Mouse (Mus musculus) kidney, postnatal 4 days (tissue): ENCODE measurements around the gene Usp20.

ENCODE experiments used
- DNase-seq, 2 experiments: peaks; one replicate each; pipeline ENCODE4 v3.0.0; 2021; ENCODE audit warnings: mixed read lengths in 2 of 2

Gene Usp20

GRCm38 (mm10) chr2:31042881-31043280 is 60.8 kb downstream of the Usp20 start:
- no peak for DNase-seq

DNA sequence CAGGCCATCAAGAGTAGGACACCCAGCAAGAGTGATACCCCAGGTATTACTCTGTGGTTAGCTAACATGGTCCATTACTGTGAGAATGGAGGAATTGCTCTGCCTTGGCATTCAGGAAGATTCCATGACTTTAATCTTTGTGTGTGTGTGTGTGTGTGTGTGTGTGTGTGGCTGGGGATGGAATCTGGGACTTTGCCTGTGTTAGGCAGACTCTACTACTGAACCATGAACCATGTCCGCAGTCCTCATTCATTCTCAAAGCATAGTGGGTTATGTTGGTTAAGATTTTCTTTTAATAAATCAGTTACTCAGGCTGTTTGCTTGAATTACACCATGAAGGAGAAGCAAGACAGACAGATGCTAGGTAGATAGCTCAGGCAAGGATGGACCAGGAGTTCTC is 61.8 kb downstream of the Usp20 start:
- no peak for DNase-seq

DNA sequence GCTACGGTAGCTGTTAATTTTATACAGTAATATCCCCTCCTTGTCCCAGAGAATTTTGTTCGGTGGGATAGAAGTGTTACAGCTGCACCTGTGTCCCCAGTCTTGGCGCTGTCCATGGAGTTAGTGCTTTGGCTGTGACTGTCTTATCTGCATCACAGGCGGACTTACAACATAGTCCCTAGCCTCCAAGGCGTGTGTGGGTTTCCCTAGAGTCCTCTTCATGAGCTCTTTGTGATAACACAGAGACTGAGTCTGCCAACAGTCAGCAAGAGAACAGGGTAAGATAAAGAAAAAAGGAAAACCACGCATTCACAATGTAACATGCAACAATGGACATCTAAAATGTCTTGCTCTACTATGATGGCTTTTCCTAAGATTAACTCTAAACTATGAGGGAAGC is 66.0 kb downstream of the Usp20 start:
- DNase-seq: no peak

DNA sequence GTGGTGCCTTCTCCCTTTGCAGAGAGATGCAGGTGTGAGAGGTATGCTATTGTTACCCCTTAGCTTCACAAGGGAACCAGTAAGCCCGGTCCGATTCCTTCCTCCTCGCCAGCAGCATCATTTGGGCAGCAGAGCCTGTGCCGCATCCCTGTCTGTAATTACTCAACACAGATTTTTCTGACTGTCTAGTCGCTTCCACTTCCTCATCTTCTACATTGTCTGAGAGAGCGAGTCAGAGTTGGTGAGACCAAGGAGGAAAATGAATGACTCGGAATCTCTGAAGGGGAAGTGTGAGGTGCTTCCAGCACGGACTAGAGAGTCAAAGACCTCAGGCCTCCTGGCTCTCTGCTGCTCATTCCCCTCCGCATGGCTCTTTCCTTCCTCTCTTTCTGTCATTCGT is 70.4 kb downstream of the Usp20 start:
- no peak for DNase-seq

- DNase-seq: no peak
Observed at GRCm38 (mm10) chr2:31053426-31053825, 71.3 kb downstream of the Usp20 start.

DNA sequence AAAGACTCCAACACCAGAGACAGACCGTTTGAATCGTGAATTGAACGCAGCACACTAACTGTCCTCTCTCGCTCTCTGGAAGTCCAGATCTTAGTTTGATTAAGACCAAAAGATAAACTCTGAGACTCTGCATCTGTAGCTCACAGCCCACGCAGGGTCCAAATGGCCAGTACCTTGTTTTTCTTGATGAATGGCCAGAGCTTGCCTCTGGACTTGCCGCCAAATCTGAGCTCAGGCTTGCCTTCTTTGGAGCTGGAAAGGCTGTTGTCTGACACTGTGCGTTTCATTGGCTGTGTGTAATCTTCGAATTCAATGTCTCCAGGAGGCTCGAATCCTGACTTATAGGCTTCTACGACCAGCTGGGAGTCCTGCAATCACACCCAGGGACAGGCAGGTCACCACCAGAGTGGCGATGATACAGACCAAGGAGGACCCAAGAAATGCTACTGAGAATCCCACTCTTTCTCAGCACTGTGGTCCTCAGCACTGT is 71.8 kb downstream of the Usp20 start:
- peak; percentile 63 to 75 for DNase-seq

DNA sequence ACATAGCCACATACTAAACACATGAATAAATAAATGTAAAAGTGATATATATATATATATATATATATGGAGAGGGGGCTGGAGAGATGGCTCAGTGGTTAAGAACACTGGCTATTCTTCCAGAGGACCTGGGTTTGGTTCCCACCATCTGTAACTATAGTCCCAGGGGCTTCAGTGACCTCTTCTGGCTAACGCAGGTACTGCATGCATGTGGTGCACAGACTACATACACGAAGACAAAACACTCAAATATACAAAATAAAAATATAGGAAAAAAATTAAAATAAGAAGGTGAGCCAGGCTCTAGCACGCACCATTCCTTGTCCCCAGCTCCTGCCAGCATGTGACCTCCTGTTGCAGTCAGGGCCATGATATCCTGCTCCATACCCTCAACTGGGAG is 74.0 kb downstream of the Usp20 start:
- no peak for DNase-seq

GRCm38 (mm10) chr2:31057549-31058177 is 75.6 kb downstream of the Usp20 start:
- no peak for DNase-seq

- no peak for DNase-seq
Observed at GRCm38 (mm10) chr2:31058443-31058842, 76.4 kb downstream of the Usp20 start.

DNA sequence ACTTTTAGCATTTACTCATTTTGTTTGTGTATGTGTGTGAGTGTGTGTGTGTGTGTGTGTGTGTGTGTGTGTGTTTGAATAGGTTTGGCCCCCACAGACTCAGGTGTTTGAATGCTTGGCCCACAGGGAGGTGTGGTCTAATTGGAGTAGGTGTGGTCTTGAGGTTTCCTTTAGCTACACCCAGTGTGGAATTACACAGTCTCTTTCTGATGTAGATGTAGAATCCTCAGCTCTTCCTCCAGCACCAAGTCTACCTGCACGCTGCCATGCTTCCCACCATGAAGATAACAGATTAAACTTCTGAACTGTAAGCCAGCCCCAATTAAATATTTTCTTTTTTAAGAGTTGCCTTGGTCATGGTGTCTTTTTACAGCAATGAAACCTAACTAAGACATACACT is 78.2 kb downstream of the Usp20 start:
- DNase-seq: no peak

GRCm38 (mm10) chr2:31060787-31061730 is 79.0 kb downstream of the Usp20 start:
- no peak for DNase-seq

GRCm38 (mm10) chr2:31061868-31062628 is 80.0 kb downstream of the Usp20 start:
- no peak for DNase-seq

DNA sequence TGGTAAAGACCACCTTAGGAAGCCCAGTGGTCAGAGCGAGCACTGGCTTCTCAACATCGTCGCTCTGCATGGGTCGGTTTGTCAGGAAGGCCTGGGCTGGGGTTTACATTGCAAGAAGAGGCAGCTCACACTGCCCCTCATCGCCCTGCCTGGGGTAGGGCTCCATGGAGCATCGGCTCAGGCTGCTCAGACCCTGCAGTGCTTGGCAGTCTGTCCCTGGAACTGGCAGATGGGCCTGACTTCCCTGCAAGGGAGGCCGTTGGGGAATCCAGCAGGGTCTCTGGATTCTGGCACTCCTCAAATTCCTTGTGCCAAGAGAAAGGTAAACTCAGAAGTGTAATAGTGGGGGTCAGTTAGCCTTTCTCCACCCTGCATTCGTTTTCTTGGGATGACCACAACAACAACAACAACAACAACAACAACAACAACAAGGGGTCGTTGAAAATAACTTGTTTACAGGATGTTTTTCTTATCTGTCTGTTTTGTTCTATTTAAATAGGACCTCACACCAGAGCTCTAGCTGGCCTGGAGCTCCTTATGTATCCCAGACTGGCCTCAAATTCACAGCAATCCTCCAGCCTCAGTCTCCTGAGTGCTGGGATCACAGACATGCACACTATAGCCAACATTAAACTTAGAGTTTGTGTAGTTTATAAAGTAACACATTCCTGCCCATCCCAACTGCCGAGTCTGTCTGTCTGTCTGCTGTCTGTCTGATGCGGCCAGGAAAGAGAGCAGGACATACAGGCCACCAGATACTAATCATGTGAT is 84.1 kb downstream of the Usp20 start:
- DNase-seq: no peak

DNA sequence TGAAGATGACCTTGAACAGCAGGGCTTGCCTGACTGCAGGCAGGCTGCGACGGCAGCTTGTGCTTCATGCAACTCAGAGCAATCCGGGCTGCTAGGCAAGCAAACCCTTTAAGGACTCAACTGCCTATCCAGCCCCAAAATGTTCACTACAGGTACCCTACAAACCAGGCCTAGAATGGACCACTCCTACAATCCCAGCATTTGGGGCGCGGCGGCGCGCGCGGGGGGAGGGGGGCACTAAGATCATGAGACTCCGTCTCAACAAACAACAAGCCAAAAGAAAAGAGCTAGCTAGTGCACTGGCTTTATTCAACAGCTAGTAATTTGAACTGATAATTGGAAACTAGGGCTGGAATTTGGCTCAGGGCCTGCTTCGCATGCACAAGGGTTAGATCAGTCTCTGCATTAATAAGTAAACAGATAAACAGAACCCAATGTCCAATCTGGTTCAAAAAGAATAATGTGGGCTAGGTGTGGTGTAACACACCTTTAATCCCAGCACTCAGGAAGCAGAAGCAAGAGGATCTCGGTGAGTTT is 85.0 kb downstream of the Usp20 start:
- peak in 1 of 2 experiments; percentile 17 for DNase-seq

GRCm38 (mm10) chr2:31067696-31068245 is 85.7 kb downstream of the Usp20 start:
- no peak for DNase-seq

GRCm38 (mm10) chr2:31068246-31069113 is 86.4 kb downstream of the Usp20 start:
- peak; percentile 69 to 80 for DNase-seq

- no peak for DNase-seq
Observed at GRCm38 (mm10) chr2:31069114-31069445, 87.0 kb downstream of the Usp20 start.

GRCm38 (mm10) chr2:31069506-31069905 is 87.4 kb downstream of the Usp20 start:
- no peak for DNase-seq
